21 mouse cellular contexts compared by ENCODE assay signal in the genomic region with DNA sequence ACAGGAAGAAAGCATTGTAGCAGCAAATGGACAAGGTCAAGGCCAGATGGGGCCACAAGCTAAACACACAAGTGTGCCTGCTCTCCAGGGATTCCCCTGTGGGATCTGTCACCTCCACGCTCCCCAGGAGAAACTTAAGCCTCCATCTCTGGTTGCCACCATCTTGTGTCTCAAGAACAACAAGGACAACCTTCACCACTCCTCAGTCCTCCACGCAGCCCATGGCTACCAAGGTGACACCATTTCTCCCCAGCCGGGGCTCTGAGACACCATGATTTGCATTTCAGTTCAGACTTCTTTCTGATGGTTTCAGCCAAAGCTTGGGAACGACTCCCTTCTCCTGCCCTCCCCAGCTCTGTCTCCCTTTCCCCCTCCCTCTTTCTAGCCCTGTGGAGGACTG.
DNase-seq lines count a peak whose midpoint lies in the region; ATAC-seq and TF ChIP-seq lines count a peak whose summit lies in the region.
"Had no signal": no experiment of that assay in that cellular context is flagged by ENCODE, and none has a peak within 500 bp of the region (broad histone marks: within the 10 kb centered on the region; RNA-seq: fewer than 3 reads in every experiment).

No protein-coding gene starts in this region.

- H3K4me1 ChIP-seq in heart, embryonic 10.5 days = peaks cover 15% of the 10 kb centered on the region
- peaks cover 7% of the 10 kb centered on the region; the same call in 1 of the 2 replicates for H3K4me1 ChIP-seq in heart, embryonic 11.5 days (ENCODE audit: control insufficient read depth, insufficient read depth, low read length)
- peaks cover 24% of the 10 kb centered on the region for H3K4me1 ChIP-seq in hindbrain, embryonic 15.5 days (replicated peaks)
- H3K4me1 ChIP-seq in hindbrain, postnatal 0 days (ENCODE audit: insufficient read depth, low read length) = 0 out of 2 replicates have a peak, but pooled peaks cover 1% of the 10 kb centered on the region

- H3K36me3 ChIP-seq in heart, embryonic 10.5 days = no peaks in the 10 kb centered on the region
- no peaks in the 10 kb centered on the region for H3K36me3 ChIP-seq in heart, embryonic 11.5 days (ENCODE audit: control insufficient read depth, insufficient read depth, low read length)
- H3K36me3 ChIP-seq in hindbrain, embryonic 15.5 days = no peaks in the 10 kb centered on the region
- H3K36me3 ChIP-seq in hindbrain, postnatal 0 days (ENCODE audit: insufficient read depth, low read length) = no peaks in the 10 kb centered on the region
- H3K36me3 ChIP-seq: embryonic facial prominence, embryonic 13.5 days; embryonic facial prominence, embryonic 15.5 days; forebrain, embryonic 10.5 days; forebrain, embryonic 12.5 days had no signal

- no peaks in the 10 kb centered on the region for H3K9me3 ChIP-seq in heart, embryonic 10.5 days
- no peaks in the 10 kb centered on the region for H3K9me3 ChIP-seq in heart, embryonic 11.5 days (replicated peaks; ENCODE audit: control insufficient read depth, low read length)
- H3K9me3 ChIP-seq in hindbrain, embryonic 15.5 days = no peaks in the 10 kb centered on the region
- no peaks in the 10 kb centered on the region for H3K9me3 ChIP-seq in hindbrain, postnatal 0 days (ENCODE audit: low read length)
- H3K9me3 ChIP-seq: embryonic facial prominence, embryonic 13.5 days; embryonic facial prominence, embryonic 15.5 days; forebrain, embryonic 10.5 days; forebrain, embryonic 12.5 days had no signal

- peak; percentile 71 for DNase-seq in heart, embryonic 10.5 days (ENCODE audit: low spot score)
- no peak for DNase-seq in hindbrain, postnatal 0 days (ENCODE audit: low spot score)
- DNase-seq: adrenal gland, adult 2 months; adrenal gland, postnatal 10 days; adrenal gland, postnatal 25 days; cerebellum, adult 11 months; cerebellum, adult 18-20 months; cerebellum, adult 8-10 months; cerebellum, adult 9-11 months; cerebellum, postnatal 14 days; cerebellum, postnatal 36 days; embryo, embryonic 11 days had no signal

- no peak for TF ChIP-seq CTCF in hindbrain, postnatal 0 days (IDR thresholded peaks at IDR 0.05; ENCODE audit: low read depth)

- no peak overlapping the region for H3K4me3 ChIP-seq in heart, embryonic 10.5 days
- H3K4me3 ChIP-seq in heart, embryonic 11.5 days (ENCODE audit: low read depth, low read length) = no peak overlapping the region
- no peak overlapping the region for H3K4me3 ChIP-seq in hindbrain, embryonic 15.5 days
- no peak overlapping the region for H3K4me3 ChIP-seq in hindbrain, postnatal 0 days (ENCODE audit: low read length)
- H3K4me3 ChIP-seq: embryonic facial prominence, embryonic 13.5 days; embryonic facial prominence, embryonic 15.5 days; erythroblast, embryonic 14.5 days; forebrain, embryonic 10.5 days; forebrain, embryonic 12.5 days had no signal

- H3K4me2 ChIP-seq in heart, embryonic 11.5 days = no peak overlapping the region
- H3K4me2 ChIP-seq in hindbrain, embryonic 15.5 days = no peak overlapping the region
- no peak overlapping the region for H3K4me2 ChIP-seq in hindbrain, postnatal 0 days (ENCODE audit: low read depth, low read length)
- H3K4me2 ChIP-seq: embryonic facial prominence, embryonic 13.5 days; embryonic facial prominence, embryonic 15.5 days; forebrain, embryonic 12.5 days had no signal

- peaks cover 51% of the 10 kb centered on the region for H3K27me3 ChIP-seq in heart, embryonic 10.5 days (ENCODE audit: insufficient read depth, poor library complexity, severe bottlenecking)
- H3K27me3 ChIP-seq in heart, embryonic 11.5 days (ENCODE audit: control insufficient read depth, insufficient read depth, low read length) = peaks cover 28% of the 10 kb centered on the region
- H3K27me3 ChIP-seq in hindbrain, embryonic 15.5 days = no peaks in the 10 kb centered on the region
- H3K27me3 ChIP-seq in hindbrain, postnatal 0 days (ENCODE audit: insufficient read depth, low read length) = no peaks in the 10 kb centered on the region

- H3K9ac ChIP-seq in heart, embryonic 11.5 days (ENCODE audit: low read depth, low read length) = no peak overlapping the region
- no peak overlapping the region for H3K9ac ChIP-seq in hindbrain, embryonic 15.5 days
- H3K9ac ChIP-seq in hindbrain, postnatal 0 days (replicated peaks; ENCODE audit: low read length) = no peak overlapping the region
- H3K9ac ChIP-seq: embryonic facial prominence, embryonic 13.5 days; embryonic facial prominence, embryonic 15.5 days; forebrain, embryonic 12.5 days had no signal

- no peak overlapping the region for H3K27ac ChIP-seq in heart, embryonic 10.5 days
- no peak overlapping the region for H3K27ac ChIP-seq in heart, embryonic 11.5 days (ENCODE audit: low read depth, low read length)
- H3K27ac ChIP-seq in hindbrain, embryonic 15.5 days (replicated peaks) = no peak overlapping the region
- no peak overlapping the region for H3K27ac ChIP-seq in hindbrain, postnatal 0 days
- H3K27ac ChIP-seq: embryonic facial prominence, embryonic 13.5 days; embryonic facial prominence, embryonic 15.5 days; forebrain, embryonic 10.5 days; forebrain, embryonic 12.5 days had no signal

- WGBS in heart, embryonic 10.5 days = 70% methylated on average over 4 of the region's 4 CpGs
- WGBS in heart, embryonic 11.5 days (ENCODE audit: insufficient replicate concordance) = 66% methylated on average over 4 of the region's 4 CpGs
- WGBS in hindbrain, embryonic 15.5 days = 66% methylated on average over 4 of the region's 4 CpGs
- 63% methylated on average over 4 of the region's 4 CpGs for WGBS in hindbrain, postnatal 0 days

- no peak for ATAC-seq in heart, embryonic 11.5 days (replicated peaks; ENCODE audit: insufficient number of reproducible peaks, low FRiP score, low TSS enrichment)
- ATAC-seq in hindbrain, embryonic 15.5 days (ENCODE audit: low FRiP score, low read depth) = peak; percentile 36; the same call in 1 of the 2 replicates
- no peak; the same call in 1 of the 2 replicates for ATAC-seq in hindbrain, postnatal 0 days
- ATAC-seq: forebrain, embryonic 14.5 days; forebrain, embryonic 16.5 days had no signal
